Mouse (Mus musculus): ENCODE results near the gene Ric3.

- TF ChIP-seq CTCF (conservative IDR thresholded peaks at IDR 0.05 in 1 of 2, IDR thresholded peaks at IDR 0.05 in 1 of 2; ENCODE audit: low read depth in 2 of 2, low read length in 2 of 2) = no peak
- TF ChIP-seq EP300 (IDR thresholded peaks at IDR 0.05; ENCODE audit: low read length) = no peak
- no peak for TF ChIP-seq POLR2A (IDR thresholded peaks at IDR 0.05; ENCODE audit: low read depth, low read length)
- no peak for TF ChIP-seq E2F4 (IDR thresholded peaks at IDR 0.05; ENCODE audit: insufficient replicate concordance, low read depth, low read length)
- TF ChIP-seq ZC3H11A (IDR thresholded peaks at IDR 0.05; ENCODE audit: low read depth, low read length) = no peak
- TF ChIP-seq ETS1 (conservative IDR thresholded peaks at IDR 0.05; ENCODE audit: low read depth, low read length) = no peak
- no peak for TF ChIP-seq SIN3A (IDR thresholded peaks at IDR 0.05; ENCODE audit: low read length)
- TF ChIP-seq MAX (IDR thresholded peaks at IDR 0.05; ENCODE audit: low read length) = no peak
- TF ChIP-seq RCOR1 (conservative IDR thresholded peaks at IDR 0.05; ENCODE audit: low read depth, low read length) = no peak
- no peak for TF ChIP-seq TBP (conservative IDR thresholded peaks at IDR 0.05; ENCODE audit: low read depth, low read length)
- no peak for TF ChIP-seq UBTF (IDR thresholded peaks at IDR 0.05; ENCODE audit: low read depth, low read length)
- no peak for TF ChIP-seq MAFK (IDR thresholded peaks at IDR 0.05; ENCODE audit: insufficient replicate concordance, low read length)
Observed at GRCm38 (mm10) chr7:109115929-109116328, 32.8 kb upstream of the Ric3 start.
